In the genomic region with DNA sequence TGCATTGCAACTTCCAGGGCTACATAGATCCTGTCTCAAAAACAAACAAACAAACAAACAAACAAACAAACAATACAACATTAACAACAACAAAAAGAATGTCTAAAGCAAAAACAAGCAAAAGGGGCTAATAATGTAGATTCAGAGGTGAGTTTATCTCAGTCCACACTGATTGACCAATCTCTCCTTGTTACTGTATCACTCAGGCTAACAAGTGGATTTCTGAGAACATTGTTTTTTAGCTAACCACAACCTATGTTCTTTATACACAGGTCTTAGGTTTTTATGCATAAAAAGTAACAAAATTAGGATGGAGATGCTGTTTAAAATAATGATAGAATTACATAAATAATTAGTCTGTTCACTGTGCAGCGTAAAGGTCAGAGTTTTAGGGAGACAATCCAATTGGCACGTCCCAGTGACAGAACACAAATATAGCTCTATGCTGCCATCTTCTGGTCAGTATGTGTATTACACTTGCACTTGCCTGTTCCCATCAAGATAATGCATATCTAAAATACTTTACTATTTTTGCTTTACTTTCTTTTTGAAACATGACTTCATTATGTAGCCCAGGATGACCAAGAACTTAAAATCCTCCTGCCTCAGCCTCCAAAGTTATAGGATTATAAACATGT, we compare ENCODE assay signal across 9 mouse cellular contexts. TPM values are rescaled to one million over a fixed set of nuclear protein-coding genes. Genes with fewer than 3 reads are reported as not detected.
A peak's percentile ranks its signal among the peaks of the same experiment; 100 is the strongest.
DNase-seq lines count a peak whose midpoint lies in the region; ATAC-seq lines count a peak whose summit lies in the region.
"Had no signal": no experiment of that assay in that cellular context is flagged by ENCODE, and none has a peak within 500 bp of the region (broad histone marks: within the 10 kb centered on the region; RNA-seq: fewer than 3 reads in every experiment).

No protein-coding gene starts in this region.

- no peaks in the 10 kb centered on the region for H3K27me3 ChIP-seq in kidney, embryonic 16.5 days (ENCODE audit: insufficient read depth, low read length)
- H3K27me3 ChIP-seq in embryonic facial prominence, embryonic 11.5 days (ENCODE audit: control insufficient read depth, insufficient read depth, low read length) = no peaks in the 10 kb centered on the region
- H3K27me3 ChIP-seq: limb, embryonic 15.5 days had no signal

- peak; percentile 27 to 55 for DNase-seq in kidney, adult 8-10 months
- peak; percentile 49 for DNase-seq in R1 (ENCODE audit: low read depth, low spot score)
- peak; percentile 83 for DNase-seq in embryonic facial prominence, embryonic 11.5 days (ENCODE audit: low spot score)
- DNase-seq in layer of hippocampus, adult 9-10 months (ENCODE audit: low spot score) = peak; percentile 77
- peak; percentile 78 for DNase-seq in naive thymus-derived CD4-positive, alpha-beta T cell, adult 2 months (ENCODE audit: low read depth)
- no peak for DNase-seq in ovary, postnatal 36 days (ENCODE audit: low spot score)

- ATAC-seq in kidney, embryonic 16.5 days (ENCODE audit: low FRiP score, low TSS enrichment) = no peak
- peak; percentile 79 for ATAC-seq in CD4-positive, CD25-positive, alpha-beta regulatory T cell, adult 4 months
- ATAC-seq in embryonic facial prominence, embryonic 11.5 days (replicated peaks; ENCODE audit: insufficient number of reproducible peaks, low FRiP score, low TSS enrichment, low read depth) = no peak

- 5% methylated on average over 2 of the region's 2 CpGs for WGBS in kidney, embryonic 16.5 days
- WGBS in embryonic facial prominence, embryonic 11.5 days = 12% methylated on average over 2 of the region's 2 CpGs

- H3K9me3 ChIP-seq in kidney, embryonic 16.5 days (ENCODE audit: low read length) = no peaks in the 10 kb centered on the region
- no peaks in the 10 kb centered on the region for H3K9me3 ChIP-seq in embryonic facial prominence, embryonic 11.5 days (replicated peaks; ENCODE audit: control insufficient read depth, low read length)
- H3K9me3 ChIP-seq: limb, embryonic 15.5 days had no signal

- no peaks in the 10 kb centered on the region for H3K36me3 ChIP-seq in kidney, embryonic 16.5 days (ENCODE audit: insufficient read depth, low read length)
- no peaks in the 10 kb centered on the region for H3K36me3 ChIP-seq in embryonic facial prominence, embryonic 11.5 days (replicated peaks; ENCODE audit: control insufficient read depth, insufficient read depth, low read depth, low read length)
- H3K36me3 ChIP-seq: limb, embryonic 15.5 days had no signal

- H3K27ac ChIP-seq in kidney, embryonic 16.5 days (ENCODE audit: low read length) = no peak overlapping the region
- H3K27ac ChIP-seq in embryonic facial prominence, embryonic 11.5 days (replicated peaks; ENCODE audit: low read depth, low read length) = no peak overlapping the region
- H3K27ac ChIP-seq: limb, embryonic 15.5 days had no signal

- no peak overlapping the region for H3K4me2 ChIP-seq in kidney, embryonic 16.5 days (replicated peaks; ENCODE audit: low read depth, low read length)
- H3K4me2 ChIP-seq in embryonic facial prominence, embryonic 11.5 days (ENCODE audit: low read depth, low read length) = no peak overlapping the region
- H3K4me2 ChIP-seq: limb, embryonic 15.5 days had no signal

- H3K4me1 ChIP-seq in kidney, embryonic 16.5 days (ENCODE audit: insufficient read depth, low read length) = no peaks in the 10 kb centered on the region
- no peaks in the 10 kb centered on the region for H3K4me1 ChIP-seq in embryonic facial prominence, embryonic 11.5 days (ENCODE audit: control insufficient read depth, insufficient read depth, low read length)
- H3K4me1 ChIP-seq: limb, embryonic 15.5 days had no signal

- no peak overlapping the region for H3K4me3 ChIP-seq in kidney, embryonic 16.5 days (ENCODE audit: low read length)
- no peak overlapping the region for H3K4me3 ChIP-seq in embryonic facial prominence, embryonic 11.5 days (ENCODE audit: low read depth, low read length)
- H3K4me3 ChIP-seq: limb, embryonic 15.5 days had no signal

- no peak overlapping the region for H3K9ac ChIP-seq in kidney, embryonic 16.5 days (replicated peaks; ENCODE audit: low read length)
- H3K9ac ChIP-seq in embryonic facial prominence, embryonic 11.5 days (replicated peaks; ENCODE audit: low read length) = no peak overlapping the region
- H3K9ac ChIP-seq: limb, embryonic 15.5 days had no signal

RNA-seq across cellular contexts. Expression of a gene that starts 20.8 kb away (rescaled TPM):
- polyA plus RNA-seq in kidney, embryonic 16.5 days (2015; fragmentation: Nextera tagmentation; extraction: Ambion mirVana) = 64.5 and 68.4 TPM in 2 replicates
- 10 to 100 TPM in 1 of 2 experiments, 1 to 10 TPM in 1; 3.2 to 13.0 TPM for polyA plus RNA-seq in CD4-positive, CD25-positive, alpha-beta regulatory T cell, adult 4 months (2017; shearing (Covaris generic))
- 83.2 and 85.2 TPM in 2 replicates for polyA plus RNA-seq in embryonic facial prominence, embryonic 11.5 days (2014; fragmentation: Nextera tagmentation; extraction: Ambion mirVana)
